Mouse (Mus musculus): Measurements from ENCODE around the gene Egr2. TPM values are rescaled to one million over a fixed set of nuclear protein-coding genes. Genes with fewer than 3 reads are reported as not detected.

Egr2 gene
- 39.0 TPM for polyA plus RNA-seq (2017; shearing (Covaris generic))

GRCm38 (mm10) chr10:67535256-67535655 lies at the start of gene Egr2:
Gene Egr2 (plus strand): TSS chr10:67535475.

GRCm38 (mm10) chr10:67548877-67549731 lies 13.8 kb downstream of the Egr2 start, which contains the start of gene Ado:
Gene Ado (minus strand): TSS chr10:67548955.

Other genes starting within 250 kb of the Egr2 start
- 13.0 TPM for gene Ado, start 13.5 kb downstream of the Egr2 start, polyA plus RNA-seq (2017; shearing (Covaris generic))

Data from CD4-positive, CD25-positive, alpha-beta regulatory T cell (primary cell).